In genomic region chr11:64273214-64273613, GRCm38 (mm10) we compare ENCODE assay signal across 30 mouse cellular contexts.
DNase-seq lines count a peak whose midpoint lies in the region; ATAC-seq lines count a peak whose summit lies in the region.
"Had no signal": no experiment of that assay in that cellular context is flagged by ENCODE, and none has a peak within 500 bp of the region (broad histone marks: within the 10 kb centered on the region; RNA-seq: fewer than 3 reads in every experiment).

No protein-coding gene starts in this region.

- H3K27me3 ChIP-seq in heart, embryonic 14.5 days (ENCODE audit: control insufficient read depth, insufficient read depth, low read length): no peaks in the 10 kb centered on the region
- H3K27me3 ChIP-seq in lung, embryonic 16.5 days (ENCODE audit: control insufficient read depth, insufficient read depth, low read depth, low read length): no peaks in the 10 kb centered on the region; the same call in 1 of the 2 replicates
- H3K27me3 ChIP-seq: heart, embryonic 13.5 days; limb, embryonic 12.5 days; liver, embryonic 12.5 days had no signal

- H3K27ac ChIP-seq in heart, embryonic 14.5 days (replicated peaks in 1 of 2; ENCODE audit: control insufficient read depth in 1 of 2, insufficient read depth in 1 of 2, low read depth in 2 of 2, low read length in 2 of 2): no peak overlapping the region
- no peak overlapping the region for H3K27ac ChIP-seq in lung, embryonic 16.5 days (ENCODE audit: low read length)
- H3K27ac ChIP-seq: gastrocnemius, adult 2 months; heart, embryonic 13.5 days; hindbrain, embryonic 15.5 days; layer of hippocampus, adult 2 months; left cerebral cortex, adult 2 months; limb, embryonic 12.5 days; liver, embryonic 12.5 days had no signal

- no peaks in the 10 kb centered on the region for H3K4me1 ChIP-seq in heart, embryonic 14.5 days (ENCODE audit: control insufficient read depth in 2 of 2, insufficient read depth in 2 of 2, low read length in 2 of 2)
- H3K4me1 ChIP-seq in lung, embryonic 16.5 days (replicated peaks; ENCODE audit: control insufficient read depth, insufficient read depth, low read length): peaks cover 5% of the 10 kb centered on the region; the same call in 1 of the 2 replicates
- H3K4me1 ChIP-seq: limb, embryonic 12.5 days; liver, embryonic 12.5 days had no signal

- WGBS in heart, embryonic 14.5 days: 48% methylated on average over 3 of the region's 3 CpGs
- 40% methylated on average over 3 of the region's 3 CpGs for WGBS in lung, embryonic 16.5 days

- H3K9ac ChIP-seq in heart, embryonic 14.5 days (ENCODE audit: low read length): no peak overlapping the region
- no peak overlapping the region for H3K9ac ChIP-seq in lung, embryonic 16.5 days (ENCODE audit: low read length)
- H3K9ac ChIP-seq: heart, embryonic 13.5 days; hindbrain, embryonic 15.5 days; limb, embryonic 12.5 days; liver, embryonic 12.5 days; liver, postnatal 0 days had no signal

- H3K4me2 ChIP-seq in heart, embryonic 14.5 days (ENCODE audit: low read length): no peak overlapping the region
- H3K4me2 ChIP-seq in lung, embryonic 16.5 days (ENCODE audit: low read depth, low read length): no peak overlapping the region
- H3K4me2 ChIP-seq: heart, embryonic 13.5 days; hindbrain, embryonic 15.5 days; limb, embryonic 12.5 days; liver, embryonic 12.5 days; midbrain, embryonic 11.5 days had no signal

- no peaks in the 10 kb centered on the region for H3K9me3 ChIP-seq in heart, embryonic 14.5 days (ENCODE audit: control insufficient read depth, low read length)
- no peaks in the 10 kb centered on the region for H3K9me3 ChIP-seq in lung, embryonic 16.5 days (ENCODE audit: control insufficient read depth, low read length)
- H3K9me3 ChIP-seq: heart, embryonic 13.5 days; hindbrain, embryonic 15.5 days; limb, embryonic 12.5 days; liver, embryonic 12.5 days had no signal

- ATAC-seq in heart, embryonic 14.5 days (ENCODE audit: insufficient number of reproducible peaks, insufficient read depth, low FRiP score, low read depth): peak; percentile 43; the same call in 1 of the 2 replicates
- ATAC-seq in lung, embryonic 16.5 days (ENCODE audit: low read depth): peak; percentile 57; the same call in 1 of the 2 replicates
- ATAC-seq: activated CD4-positive, CD25-positive, alpha-beta regulatory T cell, adult 4 months; forebrain, embryonic 16.5 days; inflammation-experienced regulatory T-cells, adult 6 months; liver, embryonic 12.5 days; liver, postnatal 0 days; midbrain, embryonic 16.5 days had no signal

- no peaks in the 10 kb centered on the region for H3K36me3 ChIP-seq in heart, embryonic 14.5 days (ENCODE audit: control insufficient read depth, insufficient read depth, low read length)
- H3K36me3 ChIP-seq in lung, embryonic 16.5 days (ENCODE audit: control insufficient read depth, insufficient read depth, low read length): no peaks in the 10 kb centered on the region
- H3K36me3 ChIP-seq: heart, embryonic 13.5 days; hindbrain, embryonic 15.5 days; limb, embryonic 12.5 days; liver, embryonic 12.5 days had no signal

- no peak for DNase-seq in heart, adult 8-10 months (ENCODE audit: low spot score)
- no peak for DNase-seq in lung, postnatal 4 days
- peak; percentile 2 for DNase-seq in NIH3T3 (ENCODE audit: low read depth)
- no peak for DNase-seq in kidney, postnatal 4 days
- DNase-seq in right cerebral cortex, postnatal 25 days: no peak
- DNase-seq: adrenal gland, adult 2 months; adrenal gland, postnatal 36 days; B cell, adult 2 months; cerebellum, adult 18-20 months; gastrocnemius, adult 2 months; gastrocnemius, postnatal 36 days; kidney, adult 11 months; kidney, postnatal 25 days; liver, postnatal 0 days; thymus, adult 2 months; thymus, postnatal 36 days had no signal

- H3K4me3 ChIP-seq in heart, embryonic 14.5 days (ENCODE audit: control insufficient read depth in 1 of 2, insufficient read depth in 1 of 2, low read depth in 1 of 2, low read length in 2 of 2): no peak overlapping the region
- no peak overlapping the region for H3K4me3 ChIP-seq in lung, embryonic 16.5 days (ENCODE audit: low read length)
- H3K4me3 ChIP-seq: erythroblast, embryonic 14.5 days; gastrocnemius, adult 2 months; heart, embryonic 13.5 days; hindbrain, embryonic 15.5 days; layer of hippocampus, adult 2 months; left cerebral cortex, adult 2 months; limb, embryonic 12.5 days; liver, embryonic 12.5 days had no signal
